Mouse (Mus musculus): Measurements from ENCODE around the gene Casp8. TPM values are rescaled to one million over a fixed set of nuclear protein-coding genes. Genes with fewer than 3 reads are reported as not detected.
"Not testable (repeated sequence)": the region's sequence is repeated elsewhere in the genome, so short reads cannot be mapped to it uniquely, and the experiment has no call there.

Casp8 gene
- polyA plus RNA-seq, 1 experiment from 2014 or later: 5.3 TPM

GRCm38 (mm10) chr1:58802322-58803273, 7.4 kb downstream of the Casp8 start:
- Histone ChIP-seq H3K4me3 (no peak overlapping the region), H3K9ac (no peak overlapping the region), H3K4me2 (no peak overlapping the region), H3K27ac (no peak overlapping the region), H3K36me3 (replicated peaks) (no peaks in the 10 kb centered on the region), H3K4me1 (no peaks in the 10 kb centered on the region), H3K9me3 (no peaks in the 10 kb centered on the region), H3K27me3 (replicated peaks) (no peaks in the 10 kb centered on the region)
- ATAC-seq (replicated peaks): no peak
- 82% methylated on average over 18 of the region's 18 CpGs for WGBS

- Histone ChIP-seq H3K36me3 (replicated peaks) (no peaks in the 10 kb centered on the region), H3K4me2 (no peak overlapping the region), H3K27me3 (replicated peaks) (no peaks in the 10 kb centered on the region), H3K27ac (no peak overlapping the region), H3K9ac (no peak overlapping the region), H3K4me3 (no peak overlapping the region), H3K9me3 (no peaks in the 10 kb centered on the region), H3K4me1 (no peaks in the 10 kb centered on the region)
- no peak for ATAC-seq (replicated peaks)
- WGBS: 90% methylated on average over 6 of the region's 6 CpGs
Measured at GRCm38 (mm10) chr1:58803531-58803930, 8.4 kb downstream of the Casp8 start.

GRCm38 (mm10) chr1:58806651-58807050, 11.5 kb downstream of the Casp8 start:
- no peak for ATAC-seq (replicated peaks)
- no peaks in the 10 kb centered on the region for H3K9me3 ChIP-seq
- no peak overlapping the region for H3K4me2 ChIP-seq
- H3K4me3 ChIP-seq: no peak overlapping the region
- no peak overlapping the region for H3K27ac ChIP-seq
- no peaks in the 10 kb centered on the region for H3K36me3 ChIP-seq (replicated peaks)
- no peak overlapping the region for H3K9ac ChIP-seq
- no peaks in the 10 kb centered on the region for H3K27me3 ChIP-seq (replicated peaks)
- WGBS: 87% methylated on average over 3 of the region's 3 CpGs
- H3K4me1 ChIP-seq: no peaks in the 10 kb centered on the region

- no peak for ATAC-seq (replicated peaks)
- Histone ChIP-seq H3K4me2 (no peak overlapping the region), H3K27ac (no peak overlapping the region), H3K4me1 (no peaks in the 10 kb centered on the region), H3K36me3 (replicated peaks) (no peaks in the 10 kb centered on the region), H3K27me3 (replicated peaks) (no peaks in the 10 kb centered on the region), H3K4me3 (no peak overlapping the region), H3K9me3 (no peaks in the 10 kb centered on the region), H3K9ac (no peak overlapping the region)
- 92% methylated on average over 3 of the region's 3 CpGs for WGBS
Measured at GRCm38 (mm10) chr1:58826319-58826718, 31.1 kb downstream of the Casp8 start.

GRCm38 (mm10) chr1:58830741-58831140, 35.6 kb downstream of the Casp8 start:
- WGBS: 92% methylated on average over 5 of the region's 5 CpGs
- H3K9me3 ChIP-seq: no peaks in the 10 kb centered on the region
- H3K36me3 ChIP-seq (replicated peaks): no peaks in the 10 kb centered on the region
- H3K4me1 ChIP-seq: no peaks in the 10 kb centered on the region
- no peaks in the 10 kb centered on the region for H3K27me3 ChIP-seq (replicated peaks)
- no peak overlapping the region for H3K9ac ChIP-seq
- H3K27ac ChIP-seq: no peak overlapping the region
- no peak for ATAC-seq (replicated peaks)
- no peak overlapping the region for H3K4me3 ChIP-seq
- H3K4me2 ChIP-seq: no peak overlapping the region

GRCm38 (mm10) chr1:58832198-58832597, 37.0 kb downstream of the Casp8 start:
- 80% methylated on average over 2 of the region's 2 CpGs for WGBS
- Histone ChIP-seq H3K9ac (no peak overlapping the region), H3K9me3 (no peaks in the 10 kb centered on the region), H3K4me3 (no peak overlapping the region), H3K4me2 (no peak overlapping the region), H3K4me1 (no peaks in the 10 kb centered on the region), H3K27ac (no peak overlapping the region), H3K27me3 (replicated peaks) (no peaks in the 10 kb centered on the region), H3K36me3 (replicated peaks) (no peaks in the 10 kb centered on the region)
- ATAC-seq (replicated peaks): no peak

- H3K27me3 ChIP-seq (replicated peaks); H3K4me1 ChIP-seq; H3K4me3 ChIP-seq; H3K9me3 ChIP-seq; H3K36me3 ChIP-seq (replicated peaks); H3K4me2 ChIP-seq; H3K9ac ChIP-seq; ATAC-seq (replicated peaks); H3K27ac ChIP-seq: not testable (repeated sequence)
- WGBS: 91% methylated on average over 3 of the region's 3 CpGs
Measured at GRCm38 (mm10) chr1:58856811-58857210, 61.6 kb downstream of the Casp8 start.

- not testable (repeated sequence) for H3K4me1 ChIP-seq; H3K9ac ChIP-seq; H3K27ac ChIP-seq; ATAC-seq (replicated peaks); H3K27me3 ChIP-seq (replicated peaks); H3K36me3 ChIP-seq (replicated peaks); H3K4me2 ChIP-seq; H3K4me3 ChIP-seq; H3K9me3 ChIP-seq
- 66% methylated on average over 4 of the region's 4 CpGs for WGBS
Measured at GRCm38 (mm10) chr1:58859131-58859530, 64.0 kb downstream of the Casp8 start.

- H3K27me3 ChIP-seq (replicated peaks); H3K4me2 ChIP-seq; H3K4me1 ChIP-seq; H3K9me3 ChIP-seq; H3K4me3 ChIP-seq; H3K9ac ChIP-seq; H3K27ac ChIP-seq; H3K36me3 ChIP-seq (replicated peaks); ATAC-seq (replicated peaks): not testable (repeated sequence)
- 76% methylated on average over 13 of the region's 13 CpGs for WGBS
Measured at GRCm38 (mm10) chr1:58859738-58860365, 64.7 kb downstream of the Casp8 start.

- H3K4me2 ChIP-seq; H3K4me1 ChIP-seq; H3K9me3 ChIP-seq; H3K36me3 ChIP-seq (replicated peaks); H3K27me3 ChIP-seq (replicated peaks); H3K9ac ChIP-seq; H3K27ac ChIP-seq; ATAC-seq (replicated peaks); H3K4me3 ChIP-seq: not testable (repeated sequence)
- WGBS: 92% methylated on average over 3 of the region's 3 CpGs
Measured at GRCm38 (mm10) chr1:58860586-58860985, 65.4 kb downstream of the Casp8 start.

- H3K27me3 ChIP-seq (replicated peaks); H3K27ac ChIP-seq; H3K36me3 ChIP-seq (replicated peaks); H3K4me3 ChIP-seq; H3K9ac ChIP-seq; H3K9me3 ChIP-seq; H3K4me2 ChIP-seq; H3K4me1 ChIP-seq; ATAC-seq (replicated peaks): not testable (repeated sequence)
- WGBS: 84% methylated on average over 4 of the region's 4 CpGs
Measured at GRCm38 (mm10) chr1:58876500-58876899, 81.3 kb downstream of the Casp8 start.

- H3K4me2 ChIP-seq; H3K27ac ChIP-seq; H3K4me3 ChIP-seq; H3K9me3 ChIP-seq; H3K9ac ChIP-seq; H3K36me3 ChIP-seq (replicated peaks); H3K27me3 ChIP-seq (replicated peaks); ATAC-seq (replicated peaks); H3K4me1 ChIP-seq: not testable (repeated sequence)
- 95% methylated on average over 2 of the region's 2 CpGs for WGBS
Measured at GRCm38 (mm10) chr1:58879291-58879690, 84.1 kb downstream of the Casp8 start.

GRCm38 (mm10) chr1:58883279-58883678, 88.1 kb downstream of the Casp8 start:
- ATAC-seq (replicated peaks); H3K4me2 ChIP-seq; H3K4me1 ChIP-seq; H3K4me3 ChIP-seq; H3K27ac ChIP-seq; H3K27me3 ChIP-seq (replicated peaks); H3K36me3 ChIP-seq (replicated peaks); H3K9ac ChIP-seq; H3K9me3 ChIP-seq: not testable (repeated sequence)
- WGBS: 82% methylated on average over 9 of the region's 9 CpGs
